Mouse (Mus musculus) spleen, adult 10 weeks (tissue): Measurements from ENCODE around the gene Gm7324. TPM values are rescaled to one million over a fixed set of nuclear protein-coding genes. Genes with fewer than 3 reads are reported as not detected.

Experiments
- polyA plus RNA-seq: library from polyadenylated mRNA; stranded (reverse); fragments of 350-450 nt; fragmentation: Illumina TruSeq; extraction: RNeasy Lipid Tissue Mini Kit (QIAGEN cat#74804); gene quantifications from one replicate; pipeline ENCODE4 v1.2.3, GENCODE M21; 2015; ENCODE audit warnings: low replicate concordance; ENCODE audit not compliant: insufficient read depth

Gene Gm7324
- 0.33 TPM for polyA plus RNA-seq

DNA sequence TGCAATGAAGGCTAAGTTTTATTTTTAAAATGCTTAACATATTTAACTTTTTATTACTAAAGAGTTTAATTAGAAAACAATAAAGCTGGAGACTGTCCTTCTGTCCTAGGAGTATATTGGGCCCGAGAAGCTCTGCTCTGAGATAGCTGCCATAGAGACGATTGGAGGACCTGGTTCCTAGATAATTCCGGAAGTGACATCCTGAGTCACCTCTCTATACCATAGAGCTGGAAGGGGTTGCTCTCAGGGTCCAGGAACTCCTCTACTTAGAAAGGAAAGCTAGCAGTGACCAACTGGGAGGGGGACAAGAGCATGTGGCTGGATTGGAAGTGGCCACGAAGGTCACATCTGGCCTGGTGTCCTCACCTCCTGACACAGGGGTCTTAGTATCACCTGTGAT, at the start of gene Gm7324:
TSS of gene Gm7324 (plus strand) at position 208 of the 400 bp plus-strand sequence.

DNA sequence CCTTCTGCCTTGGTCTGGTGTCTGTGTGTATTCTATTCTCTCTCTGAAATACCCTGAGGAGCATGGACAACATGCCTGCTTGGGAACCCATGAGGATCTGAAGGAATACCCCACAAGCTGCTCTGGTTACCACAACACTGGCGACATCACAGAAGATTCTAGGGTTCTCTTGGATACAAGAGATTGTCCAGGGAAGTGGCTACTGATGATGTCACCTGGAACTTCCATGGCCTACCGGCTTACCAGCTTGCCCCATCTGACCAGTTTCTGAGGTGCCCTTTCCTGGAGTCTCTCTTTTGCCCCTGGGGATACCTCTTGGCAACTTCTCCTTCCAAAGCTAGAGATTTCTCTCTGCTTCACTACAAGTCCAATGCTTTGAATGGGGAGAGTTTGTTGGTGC, 20.5 kb upstream of the Gm7324 start, which contains the start of gene Gm8165:
TSS of gene Gm8165 (minus strand) at position 101 of the 400 bp plus-strand sequence.

DNA sequence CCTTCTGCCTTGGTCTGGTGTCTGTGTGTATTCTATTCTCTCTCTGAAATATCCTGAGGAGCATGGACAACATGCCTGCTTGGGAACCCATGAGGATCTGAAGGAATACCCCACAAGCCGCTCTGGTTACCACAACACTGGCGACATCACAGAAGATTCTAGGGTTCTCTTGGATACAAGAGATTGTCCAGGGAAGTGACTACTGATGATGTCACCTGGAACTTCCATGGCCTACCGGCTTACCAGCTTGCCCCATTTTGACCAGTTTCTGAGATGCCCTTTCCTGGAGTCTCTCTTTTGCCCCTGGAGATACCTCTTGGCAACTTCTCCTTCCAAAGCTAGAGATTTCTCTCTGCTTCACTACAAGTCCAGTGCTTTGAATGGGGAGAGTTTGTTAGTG, 29.8 kb downstream of the Gm7324 start, which contains the start of gene Gm16506:
TSS of gene Gm16506 (minus strand) at position 101 of the 400 bp plus-strand sequence.

DNA sequence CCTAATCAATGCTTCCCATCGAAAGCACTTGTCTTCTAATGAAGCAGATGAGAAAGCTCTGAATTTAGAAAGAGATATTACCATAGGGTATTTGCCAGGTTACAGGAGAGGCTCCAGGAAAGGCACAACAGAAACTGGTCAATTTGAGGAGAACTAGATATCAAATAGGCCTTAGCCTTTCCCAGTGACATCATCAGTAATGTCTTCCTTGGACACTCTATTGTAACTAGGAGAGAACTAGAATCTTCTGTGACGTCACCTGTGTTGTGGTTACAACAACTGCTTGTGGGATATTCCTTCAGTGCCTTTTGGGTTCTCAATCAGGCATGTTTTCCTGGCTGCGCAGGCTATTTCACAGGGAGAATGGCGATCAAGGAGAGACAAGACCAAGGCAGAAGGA, 49.9 kb downstream of the Gm7324 start, which contains the start of gene Gm6526:
TSS of gene Gm6526 (plus strand) at position 301 of the 400 bp plus-strand sequence.

Other genes with a start within 250 kb of the Gm7324 start
- not detected for gene Gm5799, start 154.3 kb upstream of the Gm7324 start, polyA plus RNA-seq
- not detected for gene Gm17654, start 118.7 kb upstream of the Gm7324 start, polyA plus RNA-seq
- gene Gm10375, start 89.8 kb upstream of the Gm7324 start, polyA plus RNA-seq, result not detected
- gene Gm8165, start 20.6 kb upstream of the Gm7324 start, polyA plus RNA-seq, result not detected
- not detected for gene Gm16506, start 29.7 kb downstream of the Gm7324 start, polyA plus RNA-seq
- gene Gm6526, start 50.0 kb downstream of the Gm7324 start, polyA plus RNA-seq, result not detected
- 0.62 TPM for gene Gm8180, start 86.9 kb downstream of the Gm7324 start, polyA plus RNA-seq
- gene Ear1, start 177.7 kb downstream of the Gm7324 start, polyA plus RNA-seq, result 0.62 TPM
- gene Ear10, start 225.7 kb downstream of the Gm7324 start, polyA plus RNA-seq, result not detected
- gene Gm8113, start 227.6 kb downstream of the Gm7324 start, polyA plus RNA-seq, result 5.7 TPM